Mouse (Mus musculus): ENCODE data around the gene Fam222b. TPM values are rescaled to one million over a fixed set of nuclear protein-coding genes. Genes with fewer than 3 reads are reported as not detected.

Fam222b gene
- polyA plus RNA-seq, 1 experiment from 2014 or later, result 24.2 TPM

DNA sequence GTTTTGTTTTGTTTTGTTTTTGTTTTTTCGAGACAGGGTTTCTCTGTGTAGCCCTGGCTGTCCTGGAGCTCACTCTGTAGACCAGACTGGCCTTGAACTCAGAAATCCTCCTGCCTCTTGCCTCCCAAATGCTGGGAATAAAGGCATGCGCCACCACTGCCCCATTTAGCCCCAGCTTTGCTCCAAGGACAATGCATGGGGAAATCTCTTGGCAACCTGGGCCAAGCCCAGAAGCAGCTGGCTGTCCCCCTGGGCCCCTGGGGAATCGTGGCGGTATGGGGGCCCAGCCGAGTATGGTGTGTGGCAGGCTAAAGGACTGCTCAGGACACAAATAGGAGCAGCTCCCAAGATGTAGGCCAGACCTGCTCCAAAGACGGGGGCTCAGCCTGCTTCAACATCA lies 109.8 kb downstream of the Fam222b start:
- Histone ChIP-seq H3K36me3 (peaks cover 66% of the 10 kb centered on the region), H3K27me3 (ENCODE audit: low read depth, poor library complexity, severe bottlenecking) (no peaks in the 10 kb centered on the region), H3K27ac (no peak overlapping the region), H3K4me1 (peaks cover 9% of the 10 kb centered on the region), H3K4me3 (no peak overlapping the region), H3K9me3 (replicated peaks) (no peaks in the 10 kb centered on the region)
- 89% methylated on average over 6 of the region's 6 CpGs for WGBS
- DNase-seq (ENCODE audit: low spot score), result no peak

DNA sequence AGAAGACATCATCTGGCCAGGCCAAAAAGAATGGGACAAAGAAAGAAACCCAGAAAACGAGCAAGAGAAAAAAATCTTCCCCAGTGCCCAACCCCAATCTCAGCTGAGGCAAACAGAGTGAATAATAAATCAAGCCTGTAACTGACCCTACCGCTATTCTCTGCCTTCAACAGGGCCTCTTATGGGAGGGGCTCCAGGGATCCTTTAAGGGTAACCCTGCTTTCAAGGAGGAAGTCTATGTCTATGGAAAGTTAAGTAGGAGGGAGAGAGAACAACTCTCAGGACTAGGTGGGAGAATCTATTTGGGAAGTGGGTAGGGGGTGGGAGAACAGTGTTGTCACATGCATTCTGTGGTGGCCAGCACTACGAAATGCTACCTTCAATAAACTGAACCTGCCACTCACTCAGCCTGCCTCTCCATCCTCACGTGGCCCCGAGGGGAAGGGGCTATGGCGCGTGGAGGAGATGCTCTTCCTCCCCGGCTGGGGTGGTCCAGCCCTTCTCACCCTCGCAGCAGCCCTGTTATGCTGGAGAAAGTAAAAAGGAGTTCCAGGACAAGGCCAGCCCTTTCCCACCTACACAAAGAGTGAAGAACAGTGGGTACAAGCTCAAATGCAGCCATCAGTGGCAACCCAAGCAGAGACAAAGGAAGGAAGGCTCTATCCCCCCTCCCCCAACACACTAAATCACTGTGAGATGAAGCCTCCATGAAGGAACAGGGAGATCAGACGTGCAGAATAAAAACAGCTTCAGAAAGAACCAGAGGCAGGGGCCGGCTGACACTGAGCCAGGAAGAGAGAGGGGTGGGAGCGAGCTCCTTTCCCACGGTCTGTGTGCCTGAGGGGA lies 111.1 kb downstream of the Fam222b start:
- H3K4me1 ChIP-seq, result peaks cover 9% of the 10 kb centered on the region
- DNase-seq (ENCODE audit: low spot score), result no peak
- H3K27me3 ChIP-seq (ENCODE audit: low read depth, poor library complexity, severe bottlenecking), result no peaks in the 10 kb centered on the region
- H3K27ac ChIP-seq, result peak overlapping the region; percentile 15; the same call in 1 of the 2 replicates
- no peaks in the 10 kb centered on the region for H3K9me3 ChIP-seq (replicated peaks)
- H3K36me3 ChIP-seq, result peaks cover 79% of the 10 kb centered on the region
- H3K4me3 ChIP-seq, result no peak overlapping the region
- 77% methylated on average over 13 of the region's 13 CpGs for WGBS

MicroRNA genes within 50 kb of the gene (microRNA counts, 519-probe panel; counts per million panel counts)
- microRNA mmu-miR-144 (684 counts per million, percentile 72 among the panel's probes with 10 or more counts), microRNA mmu-miR-451 (684 counts per million, percentile 72 among the panel's probes with 10 or more counts)

Small RNA genes lying within 50 kb of the gene (microRNA-seq; reads per million reads assigned to microRNA genes)
- gene Mir144, result 29.6 reads per million, percentile 34 among the genes with 10 or more reads in this experiment
- gene Mir451a, result not detected
- not detected for gene Mir451b
- not detected for gene Mir7653

Other genes with a start within 250 kb of the Fam222b start
- gene Pipox, start 200.6 kb upstream of the Fam222b start, polyA plus RNA-seq (2016; fragmentation: Nextera tagmentation; extraction: Ambion mirVana), result 0.34 and 0.48 TPM in 2 replicates
- 0.11 and 0.14 TPM in 2 replicates for gene Sez6, start 163.9 kb upstream of the Fam222b start, polyA plus RNA-seq (2016; fragmentation: Nextera tagmentation; extraction: Ambion mirVana)
- 21.0 and 23.1 TPM in 2 replicates for gene Phf12, start 111.9 kb upstream of the Fam222b start, polyA plus RNA-seq (2016; fragmentation: Nextera tagmentation; extraction: Ambion mirVana)
- 16.1 and 17.5 TPM in 2 replicates for gene Dhrs13, start 62.4 kb upstream of the Fam222b start, polyA plus RNA-seq (2016; fragmentation: Nextera tagmentation; extraction: Ambion mirVana)
- gene Flot2, start 56.7 kb upstream of the Fam222b start, polyA plus RNA-seq (2016; fragmentation: Nextera tagmentation; extraction: Ambion mirVana), result 58.9 and 64.6 TPM in 2 replicates
- 43.4 and 45.4 TPM in 2 replicates for gene Eral1, start 14.3 kb upstream of the Fam222b start, polyA plus RNA-seq (2016; fragmentation: Nextera tagmentation; extraction: Ambion mirVana)
- 178 and 181 TPM in 2 replicates for gene Traf4, start 70.9 kb downstream of the Fam222b start, polyA plus RNA-seq (2016; fragmentation: Nextera tagmentation; extraction: Ambion mirVana)
- gene Nek8, start 82.0 kb downstream of the Fam222b start, polyA plus RNA-seq (2016; fragmentation: Nextera tagmentation; extraction: Ambion mirVana), result 17.3 and 19.9 TPM in 2 replicates
- gene Tlcd1, start 82.1 kb downstream of the Fam222b start, polyA plus RNA-seq (2016; fragmentation: Nextera tagmentation; extraction: Ambion mirVana), result 10.0 and 13.1 TPM in 2 replicates
- 1,157 and 1,293 TPM in 2 replicates for gene Rpl23a, start 88.9 kb downstream of the Fam222b start, polyA plus RNA-seq (2016; fragmentation: Nextera tagmentation; extraction: Ambion mirVana)
- 139 and 141 TPM in 2 replicates for gene Rab34, start 93.8 kb downstream of the Fam222b start, polyA plus RNA-seq (2016; fragmentation: Nextera tagmentation; extraction: Ambion mirVana)
- gene Proca1, start 98.7 kb downstream of the Fam222b start, polyA plus RNA-seq (2016; fragmentation: Nextera tagmentation; extraction: Ambion mirVana), result 0.88 and 1.6 TPM in 2 replicates
- 40.9 and 43.8 TPM in 2 replicates for gene Sdf2, start 151.1 kb downstream of the Fam222b start, polyA plus RNA-seq (2016; fragmentation: Nextera tagmentation; extraction: Ambion mirVana)
- gene Supt6, start 151.3 kb downstream of the Fam222b start, polyA plus RNA-seq (2016; fragmentation: Nextera tagmentation; extraction: Ambion mirVana), result 38.2 and 41.6 TPM in 2 replicates
- 63.6 and 68.9 TPM in 2 replicates for gene 2610507B11Rik, start 167.1 kb downstream of the Fam222b start, polyA plus RNA-seq (2016; fragmentation: Nextera tagmentation; extraction: Ambion mirVana)
- gene BC030499, start 196.2 kb downstream of the Fam222b start, polyA plus RNA-seq (2016; fragmentation: Nextera tagmentation; extraction: Ambion mirVana), result 0.31 TPM in 2 replicates
- gene Spag5, start 206.9 kb downstream of the Fam222b start, polyA plus RNA-seq (2016; fragmentation: Nextera tagmentation; extraction: Ambion mirVana), result 72.8 and 84.8 TPM in 2 replicates
- gene Aldoc, start 228.3 kb downstream of the Fam222b start, polyA plus RNA-seq (2016; fragmentation: Nextera tagmentation; extraction: Ambion mirVana), result 2.0 and 4.3 TPM in 2 replicates
- 80.3 and 83.6 TPM in 2 replicates for gene Pigs, start 233.8 kb downstream of the Fam222b start, polyA plus RNA-seq (2016; fragmentation: Nextera tagmentation; extraction: Ambion mirVana)
- gene Unc119, start 248.8 kb downstream of the Fam222b start, polyA plus RNA-seq (2016; fragmentation: Nextera tagmentation; extraction: Ambion mirVana), result 77.9 and 83.0 TPM in 2 replicates